Mouse (Mus musculus): ENCODE data around the gene Ftl1. TPM values are rescaled to one million over a fixed set of nuclear protein-coding genes. Genes with fewer than 3 reads are reported as not detected.
A peak's percentile ranks its signal among the peaks of the same experiment; 100 is the strongest.

Ftl1 gene
- polyA plus RNA-seq, 1 experiment: 2,131 TPM

DNA sequence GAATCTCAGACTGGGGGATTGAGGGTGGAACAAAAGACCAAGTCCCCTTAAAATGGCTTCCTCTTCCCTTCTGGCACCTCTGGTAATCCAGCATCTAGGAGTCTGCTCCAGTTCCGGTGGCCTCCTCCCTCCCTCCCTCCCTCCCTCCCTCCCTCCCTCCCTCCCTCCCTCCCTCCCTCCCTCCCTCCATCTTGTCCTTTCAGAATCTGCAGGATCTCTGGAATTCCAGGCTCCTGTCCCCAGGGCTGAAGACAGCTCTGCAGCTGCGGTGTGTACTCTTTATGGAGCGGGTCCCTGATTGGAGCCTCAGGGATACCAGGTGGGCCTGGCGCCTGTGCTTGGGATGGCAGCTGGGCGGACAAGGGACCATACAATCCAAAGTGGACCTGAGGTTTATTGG lies 1.6 kb upstream of the Ftl1 start:
- 78% methylated on average over 5 of the region's 5 CpGs for WGBS
- Histone ChIP-seq H3K4me1 (ENCODE audit: control insufficient read depth, insufficient read depth, low read length) (peaks cover 4% of the 10 kb centered on the region; the same call in 1 of the 2 replicates), H3K4me3 (replicated peaks; ENCODE audit: control insufficient read depth, low read depth, low read length) (no peak overlapping the region), H3K27ac (ENCODE audit: control insufficient read depth, insufficient read depth, low read depth, low read length, poor library complexity) (peak overlapping the region; percentile 83)
- TF ChIP-seq CTCF (IDR thresholded peaks at IDR 0.05; ENCODE audit: control insufficient read depth, insufficient read depth, low read length): no peak
- TF ChIP-seq POLR2A (IDR thresholded peaks at IDR 0.05; ENCODE audit: borderline replicate concordance, control insufficient read depth, low read depth, low read length): no peak

DNA sequence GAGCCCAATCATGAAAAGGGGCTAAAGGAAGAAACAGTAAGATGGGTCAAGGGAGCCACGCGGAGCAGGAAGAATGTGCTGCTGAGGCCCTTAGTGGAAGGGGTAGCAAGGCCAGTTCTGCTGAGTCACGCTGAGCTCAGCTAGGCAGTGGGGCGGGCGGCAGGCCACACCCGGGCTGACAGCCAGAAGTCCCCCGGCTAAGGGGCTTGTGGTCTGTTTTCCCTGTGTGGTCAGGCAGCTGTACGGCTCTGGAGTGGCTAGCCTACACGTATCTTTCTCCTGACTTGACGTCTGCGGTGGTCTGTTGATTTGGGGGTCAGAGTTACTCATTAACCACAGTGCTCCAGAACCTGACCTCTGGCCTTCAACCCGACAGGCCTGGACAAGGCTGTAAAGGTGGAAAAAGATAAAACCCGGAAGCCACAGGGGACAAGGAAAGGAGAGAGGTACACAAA lies 1.2 kb upstream of the Ftl1 start:
- H3K4me1 ChIP-seq (ENCODE audit: control insufficient read depth, insufficient read depth, low read length): peaks cover 4% of the 10 kb centered on the region; the same call in 1 of the 2 replicates

DNA sequence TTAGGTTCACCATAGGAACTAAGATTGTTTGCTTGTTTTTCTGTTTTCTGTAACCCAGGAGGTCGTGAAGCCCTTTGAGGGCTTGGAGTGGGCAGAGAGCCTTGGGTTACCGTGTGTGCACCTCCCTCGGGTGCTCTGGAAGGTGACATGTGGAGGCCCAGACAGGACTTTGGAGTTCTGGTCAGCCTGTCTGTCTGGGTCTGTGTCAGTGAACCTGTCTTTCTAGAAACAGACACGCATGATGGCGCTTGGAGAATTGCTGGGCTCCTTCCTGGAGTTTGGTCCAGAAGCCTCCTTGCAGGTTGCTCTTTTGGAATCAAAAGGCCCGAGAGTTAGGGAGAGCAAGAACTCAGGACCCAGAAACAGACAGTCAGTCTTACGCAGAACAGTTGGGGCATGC lies 693 bp upstream of the Ftl1 start:
- TF ChIP-seq CTCF (IDR thresholded peaks at IDR 0.05; ENCODE audit: control insufficient read depth, insufficient read depth, low read length) (no peak), POLR2A (IDR thresholded peaks at IDR 0.05; ENCODE audit: borderline replicate concordance, control insufficient read depth, low read depth, low read length) (no peak)
- WGBS: 35% methylated on average over 7 of the region's 7 CpGs
- Histone ChIP-seq H3K4me1 (ENCODE audit: control insufficient read depth, insufficient read depth, low read length) (peaks cover 4% of the 10 kb centered on the region; the same call in 1 of the 2 replicates), H3K4me3 (replicated peaks; ENCODE audit: control insufficient read depth, low read depth, low read length) (peak overlapping the region; percentile 48), H3K27ac (ENCODE audit: control insufficient read depth, insufficient read depth, low read depth, low read length, poor library complexity) (peak overlapping the region; percentile 83)

More for the DNA sequence above, 1.2 kb upstream of the Ftl1 start:
- H3K4me3 ChIP-seq (replicated peaks; ENCODE audit: control insufficient read depth, low read depth, low read length): peak overlapping the region; percentile 39
- TF ChIP-seq POLR2A (IDR thresholded peaks at IDR 0.05; ENCODE audit: borderline replicate concordance, control insufficient read depth, low read depth, low read length): peak; percentile 75; the same call in 1 of the 2 replicates
- peak; percentile 14; the same call in 1 of the 2 replicates for TF ChIP-seq CTCF (IDR thresholded peaks at IDR 0.05; ENCODE audit: control insufficient read depth, insufficient read depth, low read length)
- WGBS: 6% methylated on average over 13 of the region's 13 CpGs
- peak overlapping the region; percentile 83 for H3K27ac ChIP-seq (ENCODE audit: control insufficient read depth, insufficient read depth, low read depth, low read length, poor library complexity)

DNA sequence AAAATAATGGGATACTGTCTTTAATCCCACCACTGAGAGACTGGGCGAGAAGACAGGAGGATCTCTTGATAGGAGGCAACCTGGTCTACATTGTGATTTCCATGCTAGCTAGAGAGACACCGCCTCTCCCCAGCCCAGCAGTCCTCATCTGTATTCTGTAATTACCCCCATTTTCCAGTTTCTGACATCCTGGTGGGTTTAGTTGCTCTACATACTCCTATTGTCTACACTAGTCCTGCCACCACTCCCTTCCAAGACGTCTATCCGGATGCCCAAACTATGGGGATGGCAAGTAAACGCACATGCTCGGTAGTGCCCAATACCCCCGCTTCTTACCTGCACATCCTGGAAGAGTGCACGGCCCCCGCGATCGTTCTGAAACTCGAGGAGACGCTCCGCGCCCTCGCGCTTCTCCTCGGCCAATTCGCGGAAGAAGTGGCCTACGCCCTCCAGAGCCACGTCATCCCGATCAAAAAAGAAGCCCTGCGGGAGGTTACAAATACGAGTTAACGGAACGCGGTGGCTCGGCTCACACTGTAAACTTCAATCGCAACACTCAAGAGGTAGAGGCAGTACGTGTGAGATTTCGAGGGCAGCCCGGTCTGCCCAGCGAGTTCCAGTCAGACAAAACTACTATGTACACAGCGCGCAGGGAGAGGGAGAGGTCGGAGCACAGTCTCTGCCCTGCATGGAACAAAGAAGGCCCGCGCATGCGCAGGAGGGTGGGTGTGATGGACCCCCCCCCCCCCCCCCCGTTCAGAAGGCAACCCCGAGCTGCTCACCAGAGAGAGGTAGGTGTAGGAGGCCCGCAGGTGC lies 728 bp downstream of the Ftl1 start:
- H3K27ac ChIP-seq (ENCODE audit: control insufficient read depth, insufficient read depth, low read depth, low read length, poor library complexity): peak overlapping the region; percentile 89
- H3K4me1 ChIP-seq (ENCODE audit: control insufficient read depth, insufficient read depth, low read length): peaks cover 4% of the 10 kb centered on the region; the same call in 1 of the 2 replicates
- peak overlapping the region; percentile 87 for H3K4me3 ChIP-seq (replicated peaks; ENCODE audit: control insufficient read depth, low read depth, low read length)
- WGBS: 1% methylated on average over 43 of the region's 43 CpGs
- TF ChIP-seq CTCF (IDR thresholded peaks at IDR 0.05; ENCODE audit: control insufficient read depth, insufficient read depth, low read length) (no peak), POLR2A (IDR thresholded peaks at IDR 0.05; ENCODE audit: borderline replicate concordance, control insufficient read depth, low read depth, low read length) (no peak)

DNA sequence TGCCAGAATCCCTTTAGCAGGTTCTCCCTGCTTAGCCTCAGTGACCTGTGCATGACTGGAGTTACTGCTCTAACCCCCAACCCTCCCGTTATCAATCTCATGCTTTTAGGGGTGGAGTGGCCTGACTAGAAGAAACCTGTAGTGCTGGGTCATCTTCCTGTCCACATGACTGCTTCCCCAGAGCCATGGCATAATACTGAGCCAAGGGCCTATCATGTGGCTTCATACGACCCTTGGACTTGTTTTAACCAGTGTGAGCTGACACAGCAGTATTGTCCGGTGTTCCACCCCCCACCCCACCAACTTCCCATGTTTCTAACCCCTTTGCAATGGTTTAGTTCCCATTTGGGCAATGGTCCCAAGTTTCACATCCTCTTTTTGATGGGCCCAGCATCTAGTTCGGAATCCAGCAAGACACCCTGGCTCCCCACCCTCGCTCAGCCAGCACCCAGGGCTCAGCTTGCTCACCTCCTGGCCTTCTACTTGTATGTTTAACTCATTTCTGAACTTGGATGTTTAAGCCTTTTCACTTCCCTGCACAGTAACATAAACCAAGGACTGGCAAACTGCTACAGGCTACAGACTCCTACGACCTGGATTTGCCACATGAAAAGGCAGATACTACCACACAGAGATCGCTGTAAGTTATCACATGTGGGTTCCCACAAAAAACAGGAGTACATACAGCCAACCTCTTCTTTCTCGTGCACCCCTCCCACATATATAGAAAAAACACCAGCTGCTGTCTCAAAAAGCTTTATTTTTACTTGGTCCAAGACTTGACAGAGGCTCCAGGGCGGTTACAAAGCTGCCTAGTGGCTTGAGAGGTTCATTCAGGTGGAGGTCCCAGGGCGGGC lies 2.3 kb downstream of the Ftl1 start:
- 24% methylated on average over 10 of the region's 10 CpGs for WGBS
- Histone ChIP-seq H3K27ac (ENCODE audit: control insufficient read depth, insufficient read depth, low read depth, low read length, poor library complexity) (peak overlapping the region; percentile 59), H3K4me3 (replicated peaks; ENCODE audit: control insufficient read depth, low read depth, low read length) (peak overlapping the region; percentile 51), H3K4me1 (ENCODE audit: control insufficient read depth, insufficient read depth, low read length) (peaks cover 4% of the 10 kb centered on the region; the same call in 1 of the 2 replicates)
- TF ChIP-seq CTCF (IDR thresholded peaks at IDR 0.05; ENCODE audit: control insufficient read depth, insufficient read depth, low read length): no peak

DNA sequence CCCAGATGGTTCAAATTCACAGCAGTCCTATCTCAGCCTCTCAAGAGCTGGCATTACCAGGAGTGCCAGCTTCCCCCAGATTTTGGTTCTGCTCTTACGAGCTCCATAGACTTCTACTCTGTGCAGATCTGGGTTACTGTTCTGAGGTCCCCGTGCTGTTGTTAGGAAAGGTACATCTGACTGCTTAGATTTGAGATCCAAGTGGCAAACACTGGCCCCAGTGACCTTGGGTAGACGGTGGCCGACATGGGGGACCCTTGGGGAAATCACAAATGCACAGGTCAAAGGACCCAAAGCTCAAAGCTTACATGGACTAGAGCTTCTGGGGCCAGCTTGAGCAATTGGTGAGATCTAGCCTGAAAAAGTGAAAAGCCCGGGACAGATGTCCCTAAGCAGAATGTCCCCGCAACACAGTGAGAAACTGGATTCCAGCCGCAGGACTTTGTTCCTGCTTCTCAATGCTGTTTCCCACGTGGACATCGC lies 2.9 kb downstream of the Ftl1 start:
- TF ChIP-seq CTCF (IDR thresholded peaks at IDR 0.05; ENCODE audit: control insufficient read depth, insufficient read depth, low read length) (no peak), POLR2A (IDR thresholded peaks at IDR 0.05; ENCODE audit: borderline replicate concordance, control insufficient read depth, low read depth, low read length) (no peak)
- H3K27ac ChIP-seq (ENCODE audit: control insufficient read depth, insufficient read depth, low read depth, low read length, poor library complexity): peak overlapping the region; percentile 59
- WGBS: 49% methylated on average over 9 of the region's 9 CpGs
- H3K4me3 ChIP-seq (replicated peaks; ENCODE audit: control insufficient read depth, low read depth, low read length): no peak overlapping the region
- peaks cover 4% of the 10 kb centered on the region; the same call in 1 of the 2 replicates for H3K4me1 ChIP-seq (ENCODE audit: control insufficient read depth, insufficient read depth, low read length)

DNA sequence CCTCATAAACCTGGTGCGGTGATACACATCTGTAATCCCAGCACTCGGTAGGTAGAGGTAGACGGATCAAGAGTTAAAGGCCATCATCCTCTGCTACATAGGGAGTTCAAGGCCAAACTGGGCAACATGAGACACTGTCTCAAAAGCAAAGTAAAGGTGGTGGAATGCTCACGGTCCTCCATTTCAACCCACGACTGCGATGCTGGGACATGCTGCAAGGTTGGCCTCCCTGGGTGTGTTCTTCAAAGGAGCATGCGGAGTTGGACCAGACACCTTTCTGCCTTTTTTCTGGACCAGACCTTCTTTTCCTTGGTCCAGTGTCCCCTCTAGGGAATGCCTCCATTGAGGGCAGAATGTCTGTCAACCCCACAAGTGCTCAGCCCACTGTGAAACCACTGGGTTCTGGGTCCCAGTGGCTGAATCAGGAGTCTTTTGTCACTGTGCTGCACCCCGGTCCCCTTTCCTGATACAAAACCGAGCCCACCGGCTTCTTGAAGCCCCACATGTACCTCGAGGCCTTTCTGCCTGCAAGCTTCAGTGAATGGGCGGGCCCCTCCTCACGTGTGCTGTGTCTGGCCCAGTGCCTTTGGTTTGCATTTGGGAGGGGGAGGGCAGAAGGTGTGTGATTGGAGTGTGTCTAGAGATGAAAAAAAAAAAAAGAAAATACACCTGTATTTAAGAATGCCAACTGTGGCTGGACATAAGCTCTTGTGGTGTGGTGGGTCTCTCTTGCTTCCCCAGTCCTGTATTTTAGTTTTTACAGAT lies 3.6 kb downstream of the Ftl1 start:
- Histone ChIP-seq H3K4me1 (ENCODE audit: control insufficient read depth, insufficient read depth, low read length) (peaks cover 4% of the 10 kb centered on the region; the same call in 1 of the 2 replicates), H3K4me3 (replicated peaks; ENCODE audit: control insufficient read depth, low read depth, low read length) (no peak overlapping the region)
- no peak for TF ChIP-seq POLR2A (IDR thresholded peaks at IDR 0.05; ENCODE audit: borderline replicate concordance, control insufficient read depth, low read depth, low read length)
- TF ChIP-seq CTCF (IDR thresholded peaks at IDR 0.05; ENCODE audit: control insufficient read depth, insufficient read depth, low read length): no peak

More for the DNA sequence above, 3.6 kb downstream of the Ftl1 start:
- no peak overlapping the region for H3K27ac ChIP-seq (ENCODE audit: control insufficient read depth, insufficient read depth, low read depth, low read length, poor library complexity)
- WGBS: 81% methylated on average over 13 of the region's 13 CpGs
